Comparison of ENCODE assay signal across 15 mouse cellular contexts in genomic region chr5:88762611-88763010, GRCm38 (mm10).
"Had no signal": no experiment of that assay in that cellular context is flagged by ENCODE, and none has a peak within 500 bp of the region (broad histone marks: within the 10 kb centered on the region; RNA-seq: fewer than 3 reads in every experiment).

No protein-coding gene starts in this region.

- H3K4me3 ChIP-seq: limb, embryonic 12.5 days; limb, embryonic 15.5 days; liver, embryonic 15.5 days had no signal

- H3K27ac ChIP-seq: limb, embryonic 12.5 days; limb, embryonic 15.5 days; liver, embryonic 15.5 days had no signal

- H3K4me2 ChIP-seq: limb, embryonic 12.5 days; limb, embryonic 15.5 days; liver, embryonic 11.5 days; liver, embryonic 15.5 days; midbrain, embryonic 11.5 days had no signal

- H3K9ac ChIP-seq: limb, embryonic 12.5 days; limb, embryonic 15.5 days; liver, embryonic 15.5 days had no signal

- H3K27me3 ChIP-seq: limb, embryonic 12.5 days; limb, embryonic 15.5 days; liver, embryonic 15.5 days had no signal

- DNase-seq: kidney, adult 9 months; kidney, postnatal 14 days; kidney, postnatal 4 days; left cerebral cortex, postnatal 4 days; lung, adult 2 months; lung, postnatal 14 days; lung, postnatal 4 days; midbrain, embryonic 14.5 days; right cerebral cortex, postnatal 4 days; thymus, postnatal 25 days had no signal

- H3K9me3 ChIP-seq: limb, embryonic 12.5 days; limb, embryonic 15.5 days; liver, embryonic 15.5 days had no signal

- H3K36me3 ChIP-seq: limb, embryonic 12.5 days; limb, embryonic 15.5 days had no signal
